Mouse (Mus musculus) liver, embryonic 14.5 days (tissue): ENCODE measurements around the gene Kank1. TPM values are rescaled to one million over a fixed set of nuclear protein-coding genes. Genes with fewer than 3 reads are reported as not detected.

Source experiments
- ATAC-seq: fragments of 200-750 bp; cut with Nextera tagmentation; 2 replicates; pipeline ENCODE4 v1.8.0; 2017; ENCODE audit warnings: moderate number of reproducible peaks, mild to moderate bottlenecking, moderate library complexity; ENCODE audit not compliant: insufficient read depth
- DNase-seq, 3 experiments: peaks; one replicate each; pipeline ENCODE4 v3.0.0-alpha.2; 2012 to 2013; ENCODE audit warnings: low read depth in 3 of 3, low spot score in 3 of 3
- H3K27ac ChIP-seq: fragments of 300-500 bp; sonication (generic); 2 replicates; pipeline ENCODE4 v1.5.1; 2014; ENCODE audit warnings: moderate library complexity, mild to moderate bottlenecking, control low read depth, inconsistent platforms
- H3K27me3 ChIP-seq: fragments of 300-500 bp; sonication (generic); 2 replicates; pipeline ENCODE4 v1.6.1; 2014; ENCODE audit warnings: mild to moderate bottlenecking, low read length, moderate library complexity; ENCODE audit not compliant: control insufficient read depth, insufficient read depth
- H3K36me3 ChIP-seq: fragments of 300-500 bp; sonication (generic); replicated peaks from 2 replicates; pipeline ENCODE4 v1.6.1; 2014; ENCODE audit warnings: low read depth; ENCODE audit not compliant: control insufficient read depth, insufficient read depth
- H3K4me1 ChIP-seq, 2 experiments: fragments of 200-500 bp in 1 of 2; fragments of 300-500 bp in 1 of 2; sonication (generic) in 1 of 2; replicated peaks; 2 replicates each; pipeline ENCODE4 v1.6.1; 2012 to 2014; ENCODE audit warnings: antibody characterized with exemption in 1 of 2, inconsistent platforms in 1 of 2, low read length in 1 of 2; ENCODE audit not compliant: control insufficient read depth in 2 of 2, insufficient read depth in 2 of 2
- H3K4me2 ChIP-seq: fragments of 300-500 bp; sonication (generic); 2 replicates; pipeline ENCODE4 v1.6.1; 2014; ENCODE audit warnings: low read depth, mild to moderate bottlenecking, control low read depth, moderate library complexity
- H3K4me3 ChIP-seq, 2 experiments: fragments of 200-500 bp in 1 of 2; fragments of 300-500 bp in 1 of 2; sonication (generic) in 1 of 2; 2 replicates each; pipeline ENCODE4 v1.5.1; 2012 to 2014; ENCODE audit warnings: low read depth in 2 of 2, low read length in 2 of 2, mild to moderate bottlenecking in 2 of 2, control low read depth in 1 of 2, inconsistent platforms in 1 of 2, moderate library complexity in 1 of 2; ENCODE audit not compliant: insufficient read depth in 1 of 2
- H3K9ac ChIP-seq: fragments of 300-500 bp; sonication (generic); replicated peaks from 2 replicates; pipeline ENCODE4 v1.6.1; 2014; ENCODE audit warnings: mild to moderate bottlenecking, control low read depth, moderate library complexity
- H3K9me3 ChIP-seq: fragments of 300-500 bp; sonication (generic); 2 replicates; pipeline ENCODE4 v1.6.1; 2016; ENCODE audit warnings: low read length, mixed read lengths; ENCODE audit not compliant: control insufficient read depth
- CTCF ChIP-seq: IDR thresholded peaks from 2 replicates; pipeline ENCODE4 v1.5.1; 2016; ENCODE audit warnings: antibody characterized with exemption, low read depth, control low read depth
- EP300 ChIP-seq: IDR thresholded peaks from 2 replicates; pipeline ENCODE4 v1.6.1; 2016; ENCODE audit warnings: antibody characterized with exemption, low read depth
- WGBS: fragments of 180-500 bp; shearing (Covaris S2); extraction: QIAGEN DNeasy Blood & Tissue Kit; methylation state at CpG from one replicate; pipeline ENCODE4 v1.1.7; 2014; ENCODE audit not compliant: insufficient replicate concordance; 5-methylcytosine and 5-hydroxymethylcytosine counted together
- polyA plus RNA-seq, 2 experiments: library from polyadenylated mRNA; depleted of rRNA in 1 of 2; stranded (reverse) in 1 of 2; unstranded in 1 of 2; fragments of >200 nt; fragmentation: Nextera tagmentation in 1 of 2; extraction: Ambion mirVana in 1 of 2; gene quantifications; 2 replicates each; pipeline versions ENCODE4 v1.2.1 to v1.2.3; 2012 to 2014

Kank1 gene
- polyA plus RNA-seq, 2 experiments, result 3.2 to 3.5 TPM

DNA sequence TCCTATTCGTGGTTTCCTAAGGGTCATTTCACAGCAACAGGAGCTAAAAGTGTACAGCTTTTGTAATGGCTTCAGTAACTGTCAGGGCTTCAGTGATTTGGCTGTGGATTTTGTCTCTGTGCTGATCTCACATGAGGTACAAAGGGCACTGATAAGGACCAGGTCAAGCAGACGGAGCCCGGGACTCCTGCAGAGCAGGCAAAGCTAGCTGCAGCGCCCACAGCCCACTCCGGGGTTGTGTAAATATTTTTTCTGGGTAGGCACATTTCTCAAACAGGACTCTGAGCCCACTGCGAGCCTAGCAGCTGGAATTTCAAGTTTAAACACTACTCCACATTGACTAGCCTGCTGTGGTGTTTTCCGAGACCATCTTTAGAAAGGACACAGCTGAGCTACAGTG, 145.2 kb downstream of the Kank1 start:
- 23% methylated on average over 7 of the region's 7 CpGs for WGBS
- ATAC-seq, result peak; percentile 83
- DNase-seq, result peak; percentile 27 to 33 (median 31)
- Histone ChIP-seq H3K4me3 (peak overlapping the region in 1 of 2 experiments; percentile 8; a peak in 1 of 4 replicates), H3K27ac (peak overlapping the region; percentile 44), H3K9ac (no peak overlapping the region), H3K27me3 (no peaks in the 10 kb centered on the region), H3K36me3 (no peaks in the 10 kb centered on the region), H3K4me1 (peaks cover 0 to 5% of the 10 kb centered on the region in 2 experiments; a peak in 2 of 4 replicates), H3K4me2 (peak overlapping the region; percentile 29; the same call in 1 of the 2 replicates), H3K9me3 (no peaks in the 10 kb centered on the region)
- TF ChIP-seq EP300 (no peak), CTCF (no peak)

DNA sequence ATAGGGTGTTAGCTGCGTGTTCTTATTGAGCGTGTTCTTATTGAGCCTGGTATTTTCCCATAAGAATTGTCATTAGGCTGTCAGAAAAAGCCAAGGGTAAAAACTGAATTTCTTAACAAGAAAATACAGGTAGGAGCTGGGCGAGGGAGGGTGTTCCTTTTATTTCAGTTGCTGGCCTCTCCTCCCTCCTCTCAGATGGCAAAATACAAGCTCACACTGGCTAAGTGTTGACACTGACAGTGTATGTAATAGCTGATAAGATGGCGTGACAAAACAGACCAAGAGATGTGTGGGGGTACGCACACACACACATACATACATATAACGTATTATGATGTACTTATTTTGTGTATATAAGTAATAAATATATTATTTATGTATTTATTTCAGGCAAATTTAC, 145.7 kb downstream of the Kank1 start:
- H3K27ac ChIP-seq, result peak overlapping the region; percentile 17; the same call in 1 of the 2 replicates
- peaks cover 0 to 5% of the 10 kb centered on the region in 2 experiments; a peak in 2 of 4 replicates for H3K4me1 ChIP-seq
- no peaks in the 10 kb centered on the region for H3K36me3 ChIP-seq
- TF ChIP-seq EP300, result no peak
- no peak for TF ChIP-seq CTCF
- no peaks in the 10 kb centered on the region for H3K27me3 ChIP-seq
- H3K9ac ChIP-seq, result no peak overlapping the region; the same call in 1 of the 2 replicates
- 51% methylated on average over 6 of the region's 6 CpGs for WGBS
- H3K4me3 ChIP-seq, result peak overlapping the region in 1 of 2 experiments; percentile 8; a peak in 2 of 4 replicates
- DNase-seq (no peak), ATAC-seq (0 out of 2 replicates have a peak, but pooled peaks have one; percentile 25)
- no peaks in the 10 kb centered on the region for H3K9me3 ChIP-seq
- H3K4me2 ChIP-seq, result 0 out of 2 replicates have a peak overlapping the region, but pooled peaks have one; percentile 29

DNA sequence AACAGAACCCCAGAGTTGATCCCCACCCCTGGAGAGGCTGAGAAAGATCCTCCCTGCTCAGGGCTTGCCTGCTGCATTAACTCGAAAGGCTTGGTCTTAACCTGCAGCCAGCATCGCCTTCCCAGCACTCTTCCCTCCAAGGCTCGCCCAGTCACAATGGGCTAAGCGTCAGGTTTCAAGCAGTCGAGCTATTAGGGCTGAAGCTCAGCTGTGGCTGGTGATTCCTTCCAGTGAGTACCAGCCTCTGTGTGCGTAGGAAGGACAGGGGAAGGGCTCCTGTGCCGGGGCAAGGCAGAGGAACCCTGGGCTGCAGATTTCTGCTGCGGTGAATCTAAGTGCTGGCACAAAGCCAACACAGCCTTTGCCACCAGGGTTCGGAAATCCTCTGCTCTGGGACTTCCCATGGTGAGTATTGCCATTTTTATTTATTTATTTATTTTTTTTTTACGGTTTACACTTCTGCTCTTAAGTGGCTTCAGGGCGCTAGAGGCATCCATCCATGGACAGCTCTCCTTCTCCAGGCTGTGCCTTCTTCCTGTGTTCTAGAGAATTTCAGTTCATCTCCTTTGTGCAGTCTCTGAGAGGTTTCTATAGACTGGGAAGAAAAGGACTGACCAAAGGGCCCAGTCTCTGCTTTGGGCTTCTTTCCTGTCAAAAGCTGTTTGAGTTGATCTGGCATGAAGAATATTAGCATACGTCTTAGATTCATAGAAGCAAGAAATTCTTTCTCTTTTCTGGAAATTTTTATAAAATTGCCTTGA, 146.8 kb downstream of the Kank1 start:
- no peak for DNase-seq
- H3K9me3 ChIP-seq, result no peaks in the 10 kb centered on the region
- H3K27ac ChIP-seq, result no peak overlapping the region
- H3K9ac ChIP-seq, result no peak overlapping the region
- no peak for ATAC-seq
- peak overlapping the region; percentile 43 for H3K4me2 ChIP-seq
- no peaks in the 10 kb centered on the region for H3K27me3 ChIP-seq
- peak overlapping the region in 1 of 2 experiments; percentile 13; a peak in 2 of 4 replicates for H3K4me3 ChIP-seq
- WGBS, result 15% methylated on average over 12 of the region's 12 CpGs
- H3K4me1 ChIP-seq, result peaks cover 0 to 5% of the 10 kb centered on the region in 2 experiments; a peak in 2 of 4 replicates
- no peaks in the 10 kb centered on the region for H3K36me3 ChIP-seq
- no peak for TF ChIP-seq CTCF
- no peak for TF ChIP-seq EP300

DNA sequence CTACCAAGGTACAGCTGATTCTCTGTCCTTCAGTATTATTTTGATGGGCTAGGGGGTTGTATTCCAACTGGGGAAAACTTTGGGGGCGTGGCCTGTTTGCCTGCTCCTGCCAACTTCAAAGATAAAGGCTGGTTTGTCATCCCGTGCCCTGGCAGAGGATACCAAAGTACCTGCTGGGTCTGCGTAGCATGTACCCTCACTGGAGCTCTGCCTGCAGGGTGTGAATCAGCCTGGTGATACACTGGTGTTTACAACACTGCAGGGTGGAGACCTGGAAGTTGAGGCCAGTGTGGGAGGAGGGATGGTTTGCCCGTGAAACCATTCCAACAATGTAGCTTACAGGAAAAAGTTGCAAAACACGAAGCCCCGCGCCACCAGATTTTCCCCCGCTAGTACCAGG, 149.2 kb downstream of the Kank1 start:
- Histone ChIP-seq H3K27ac (no peak overlapping the region), H3K4me1 (peaks cover 0 to 3% of the 10 kb centered on the region in 2 experiments; a peak in 2 of 4 replicates), H3K9me3 (no peaks in the 10 kb centered on the region), H3K27me3 (no peaks in the 10 kb centered on the region), H3K36me3 (no peaks in the 10 kb centered on the region), H3K4me2 (no peak overlapping the region), H3K9ac (no peak overlapping the region), H3K4me3 (no peak overlapping the region)
- TF ChIP-seq EP300, result no peak
- TF ChIP-seq CTCF, result no peak
- ATAC-seq (no peak), DNase-seq (no peak)
- 43% methylated on average over 8 of the region's 8 CpGs for WGBS
